Mouse (Mus musculus) left cerebral cortex, postnatal 14 days (tissue): ENCODE measurements around the gene Gdpd3. TPM values are rescaled to one million over a fixed set of nuclear protein-coding genes. Genes with fewer than 3 reads are reported as not detected.

ENCODE experiments used
- DNase-seq, 2 experiments: peaks; one replicate each; pipeline ENCODE4 v3.0.0; 2021 to 2022; ENCODE audit warnings: low spot score in 2 of 2, mixed read lengths in 1 of 2
- intact Hi-C: fragments of 180-260 bp; cut with DNase I; formaldehyde crosslinking; loops from one replicate; pipeline ENCODE4 v1.15.1; 2025
- total RNA-seq, 2 experiments: library from RNA; stranded (reverse); gene quantifications; 2 replicates each; pipeline ENCODE4 v1.2.3; 2021

Gdpd3 gene
- total RNA-seq, 2 experiments from 2014 or later = 2.0 to 2.5 TPM

- no peak for DNase-seq
- intact Hi-C loops = no loop called here
Observed at GRCm38 (mm10) chr7:126780971-126781635, 15.0 kb downstream of the Gdpd3 start, which contains the start of gene Tbx6. Gene Tbx6, plus strand, starts transcription at chr7:126781483.

- intact Hi-C loops = no loop called here
- DNase-seq = no peak
Observed at GRCm38 (mm10) chr7:126781661-126782370, 15.7 kb downstream of the Gdpd3 start.

GRCm38 (mm10) chr7:126782693-126783092, 16.6 kb downstream of the Gdpd3 start:
- no peak for DNase-seq
- intact Hi-C loops = no loop called here

GRCm38 (mm10) chr7:126784469-126784868, 18.3 kb downstream of the Gdpd3 start:
- no peak for DNase-seq
- intact Hi-C loops = no loop called here

GRCm38 (mm10) chr7:126785056-126785455, 18.9 kb downstream of the Gdpd3 start:
- intact Hi-C loops = no loop called here
- no peak for DNase-seq

GRCm38 (mm10) chr7:126786142-126786541, 20.0 kb downstream of the Gdpd3 start:
- DNase-seq = no peak
- intact Hi-C loops = no loop called here

GRCm38 (mm10) chr7:126789141-126789540, 23.0 kb downstream of the Gdpd3 start:
- intact Hi-C loops = no loop called here
- DNase-seq = no peak

GRCm38 (mm10) chr7:126791851-126792720, 26.0 kb downstream of the Gdpd3 start, which contains the start of gene Ppp4c:
Gene Ppp4c, minus strand, starts transcription at chr7:126792496.
- intact Hi-C loops = no loop called here

GRCm38 (mm10) chr7:126792721-126793443, 26.7 kb downstream of the Gdpd3 start:
- intact Hi-C loops = no loop called here
- no peak for DNase-seq

More at GRCm38 (mm10) chr7:126791851-126792720, 26.0 kb downstream of the Gdpd3 start, which contains the start of gene Ppp4c:
- DNase-seq = peak; percentile 96 to 97

GRCm38 (mm10) chr7:126793456-126794270, 27.5 kb downstream of the Gdpd3 start:
- intact Hi-C loops = no loop called here
- peak in 1 of 2 experiments; percentile 3 for DNase-seq

GRCm38 (mm10) chr7:126794271-126794605, 28.1 kb downstream of the Gdpd3 start:
- intact Hi-C loops = no loop called here
- DNase-seq = no peak

- DNase-seq = no peak
- intact Hi-C loops = no loop called here
Observed at GRCm38 (mm10) chr7:126795387-126796317, 29.5 kb downstream of the Gdpd3 start.

- intact Hi-C loops = no loop called here
- peak; percentile 46 to 67 for DNase-seq
Observed at GRCm38 (mm10) chr7:126796350-126796932, 30.3 kb downstream of the Gdpd3 start.

GRCm38 (mm10) chr7:126797411-126798126, 31.4 kb downstream of the Gdpd3 start, which contains the start of gene Fam57b:
Gene Fam57b, plus strand, starts transcription at chr7:126797668.
- intact Hi-C loops = loop anchor here (1.0 kb wide), 1 partner anchor 93 kb away; no protein-coding TSS in a partner anchor
- DNase-seq = peak in 1 of 2 experiments; percentile 61

GRCm38 (mm10) chr7:126798127-126799049, 32.3 kb downstream of the Gdpd3 start:
- intact Hi-C loops = loop anchor here (1.0 kb wide), 1 partner anchor 94 kb away; no protein-coding TSS in a partner anchor
- no peak for DNase-seq
